In the genomic region with DNA sequence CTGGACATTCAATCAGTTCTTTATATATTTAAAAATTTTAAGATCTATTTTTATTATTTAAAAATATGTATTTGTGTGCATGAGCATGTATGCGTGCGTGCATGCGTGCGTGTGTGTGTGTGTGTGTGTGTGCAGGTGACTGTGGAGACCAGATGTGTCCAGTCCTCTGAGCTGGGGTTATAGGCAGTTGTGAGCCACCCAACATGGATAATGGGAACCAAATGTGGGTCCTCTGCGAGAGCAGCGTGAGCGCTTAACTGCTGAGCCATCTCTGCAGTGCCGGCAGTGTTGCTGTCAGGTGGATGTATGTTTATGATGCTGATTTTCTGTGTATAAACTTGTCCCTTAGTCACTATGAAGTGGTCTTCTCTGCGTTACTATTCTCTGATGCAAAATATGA, we compare ENCODE assay signal across 21 mouse cellular contexts. TPM values are rescaled to one million over a fixed set of nuclear protein-coding genes. Genes with fewer than 3 reads are reported as not detected.
"Had no signal": no experiment of that assay in that cellular context is flagged by ENCODE, and none has a peak within 500 bp of the region (broad histone marks: within the 10 kb centered on the region; RNA-seq: fewer than 3 reads in every experiment).

No protein-coding gene starts in this region.

- H3K9me3 ChIP-seq: midbrain, embryonic 10.5 days; midbrain, embryonic 12.5 days; neural tube, embryonic 13.5 days; neural tube, embryonic 15.5 days; stomach, embryonic 15.5 days had no signal

- DNase-seq: lung, embryonic 14.5 days; lung, postnatal 10 days; lung, postnatal 4 days; midbrain, embryonic 14.5 days; retina, postnatal 1 day; right cerebral cortex, adult 18-20 months; right cerebral cortex, postnatal 25 days; right cerebral cortex, postnatal 4 days; spleen, adult 18-20 months; thymus, adult 2 months; thymus, postnatal 25 days; thymus, postnatal 4 days had no signal

- H3K4me2 ChIP-seq: lung, embryonic 14.5 days; midbrain, embryonic 12.5 days; neural tube, embryonic 13.5 days; neural tube, embryonic 15.5 days; stomach, embryonic 15.5 days had no signal

- H3K27me3 ChIP-seq: midbrain, embryonic 12.5 days; neural tube, embryonic 15.5 days; stomach, embryonic 15.5 days had no signal

- ATAC-seq: midbrain, embryonic 16.5 days had no signal

- H3K9ac ChIP-seq: lung, embryonic 14.5 days; midbrain, embryonic 12.5 days; neural tube, embryonic 13.5 days; neural tube, embryonic 15.5 days; stomach, embryonic 15.5 days had no signal

- H3K4me3 ChIP-seq: midbrain, embryonic 10.5 days; midbrain, embryonic 12.5 days; myocyte; neural tube, embryonic 13.5 days; neural tube, embryonic 15.5 days; stomach, embryonic 15.5 days had no signal

- H3K27ac ChIP-seq: midbrain, embryonic 10.5 days; midbrain, embryonic 12.5 days; neural tube, embryonic 13.5 days; neural tube, embryonic 15.5 days; stomach, embryonic 15.5 days; stomach, postnatal 0 days had no signal

- H3K4me1 ChIP-seq: midbrain, embryonic 10.5 days had no signal

- H3K36me3 ChIP-seq: midbrain, embryonic 10.5 days; midbrain, embryonic 12.5 days; neural tube, embryonic 13.5 days; neural tube, embryonic 15.5 days; stomach, embryonic 15.5 days had no signal

RNA-seq across cellular contexts. Expression of a gene that starts 21.9 kb away (rescaled TPM):
- polyA plus RNA-seq: lung, embryonic 16.5 days; myocyte had no signal
